Comparison of ENCODE assay signal across 13 mouse cellular contexts in the genomic region with DNA sequence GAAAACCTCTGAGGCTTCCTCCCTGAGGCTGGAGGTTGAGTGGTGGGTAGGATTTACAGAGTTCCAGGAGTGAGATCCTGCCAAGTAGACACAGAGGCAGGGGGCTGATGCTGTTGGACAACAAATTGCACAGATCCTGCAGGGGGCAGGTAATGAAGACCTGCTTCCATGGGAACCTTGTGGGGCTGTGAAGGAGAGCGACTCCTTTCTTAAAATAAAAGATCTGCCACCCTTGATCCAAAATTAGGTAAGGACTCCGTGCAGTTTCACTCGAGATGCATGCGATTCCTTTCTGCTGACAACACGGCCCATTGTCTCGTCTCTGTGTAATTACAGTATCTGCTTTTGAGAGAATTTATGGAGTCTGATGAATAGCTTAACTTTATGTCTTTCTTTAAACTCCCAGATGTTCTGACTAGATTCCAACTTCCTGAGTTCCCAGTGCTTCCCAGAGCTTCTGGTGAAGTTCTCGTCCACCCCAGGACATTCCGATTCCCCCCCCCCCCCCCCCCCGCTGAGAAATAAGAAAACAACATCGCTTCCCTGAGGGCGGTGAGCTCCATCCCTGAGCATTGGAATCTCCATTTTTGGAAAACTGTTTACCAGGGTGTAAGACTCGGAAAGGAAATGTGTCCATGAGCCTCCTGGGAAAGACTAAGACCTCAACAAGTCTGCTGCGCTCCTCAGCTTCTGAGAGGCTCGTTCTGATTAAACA. TPM values are rescaled to one million over a fixed set of nuclear protein-coding genes. Genes with fewer than 3 reads are reported as not detected.
DNase-seq lines count a peak whose midpoint lies in the region; ATAC-seq and TF ChIP-seq lines count a peak whose summit lies in the region.
"Had no signal": no experiment of that assay in that cellular context is flagged by ENCODE, and none has a peak within 500 bp of the region (broad histone marks: within the 10 kb centered on the region; RNA-seq: fewer than 3 reads in every experiment).

No protein-coding gene starts in this region.

- no peaks in the 10 kb centered on the region for H3K4me1 ChIP-seq in embryonic facial prominence, embryonic 12.5 days
- peaks cover 18% of the 10 kb centered on the region for H3K4me1 ChIP-seq in embryonic facial prominence, embryonic 10.5 days
- peaks cover 29% of the 10 kb centered on the region for H3K4me1 ChIP-seq in limb, embryonic 12.5 days (replicated peaks)
- peaks cover 21% of the 10 kb centered on the region for H3K4me1 ChIP-seq in limb, embryonic 10.5 days
- peaks cover 23% of the 10 kb centered on the region for H3K4me1 ChIP-seq in heart, embryonic 12.5 days (replicated peaks)
- no peaks in the 10 kb centered on the region for H3K4me1 ChIP-seq in forebrain, embryonic 12.5 days
- H3K4me1 ChIP-seq: midbrain, embryonic 12.5 days had no signal

- no peak for ATAC-seq in embryonic facial prominence, embryonic 12.5 days (ENCODE audit: insufficient number of reproducible peaks, insufficient read depth, low FRiP score, low TSS enrichment)
- ATAC-seq in limb, embryonic 12.5 days (ENCODE audit: insufficient number of reproducible peaks, insufficient read depth, low FRiP score, low TSS enrichment, low read depth), result no peak
- ATAC-seq in heart, embryonic 12.5 days (ENCODE audit: insufficient number of reproducible peaks, low FRiP score), result no peak
- no peak for ATAC-seq in forebrain, embryonic 12.5 days (ENCODE audit: low FRiP score)
- ATAC-seq: liver, embryonic 12.5 days had no signal

- WGBS in embryonic facial prominence, embryonic 12.5 days, result 33% methylated on average over 14 of the region's 14 CpGs
- WGBS in embryonic facial prominence, embryonic 10.5 days, result 41% methylated on average over 14 of the region's 14 CpGs
- 28% methylated on average over 14 of the region's 14 CpGs for WGBS in limb, embryonic 12.5 days
- 46% methylated on average over 14 of the region's 14 CpGs for WGBS in limb, embryonic 10.5 days
- WGBS in heart, embryonic 12.5 days, result 27% methylated on average over 14 of the region's 14 CpGs
- WGBS in forebrain, embryonic 12.5 days, result 51% methylated on average over 14 of the region's 14 CpGs

- 0 out of 2 replicates have a peak overlapping the region, but pooled peaks have one; percentile 8 for H3K4me2 ChIP-seq in embryonic facial prominence, embryonic 12.5 days (replicated peaks)
- peak overlapping the region; percentile 37 for H3K4me2 ChIP-seq in limb, embryonic 12.5 days
- peak overlapping the region; percentile 46 for H3K4me2 ChIP-seq in heart, embryonic 12.5 days
- peak overlapping the region; percentile 18 for H3K4me2 ChIP-seq in myocyte (ENCODE audit: low read depth)
- H3K4me2 ChIP-seq in forebrain, embryonic 12.5 days, result no peak overlapping the region
- H3K4me2 ChIP-seq: liver, embryonic 12.5 days; midbrain, embryonic 12.5 days had no signal

- H3K36me3 ChIP-seq in embryonic facial prominence, embryonic 12.5 days, result no peaks in the 10 kb centered on the region
- H3K36me3 ChIP-seq in embryonic facial prominence, embryonic 10.5 days (replicated peaks), result no peaks in the 10 kb centered on the region
- no peaks in the 10 kb centered on the region for H3K36me3 ChIP-seq in limb, embryonic 12.5 days
- H3K36me3 ChIP-seq in limb, embryonic 10.5 days, result no peaks in the 10 kb centered on the region
- no peaks in the 10 kb centered on the region for H3K36me3 ChIP-seq in heart, embryonic 12.5 days
- no peaks in the 10 kb centered on the region for H3K36me3 ChIP-seq in myocyte (ENCODE audit: control insufficient read depth, insufficient read depth)
- H3K36me3 ChIP-seq in forebrain, embryonic 12.5 days (replicated peaks), result no peaks in the 10 kb centered on the region
- H3K36me3 ChIP-seq: liver, embryonic 12.5 days; midbrain, embryonic 12.5 days had no signal

- no peaks in the 10 kb centered on the region for H3K9me3 ChIP-seq in embryonic facial prominence, embryonic 12.5 days
- no peaks in the 10 kb centered on the region for H3K9me3 ChIP-seq in embryonic facial prominence, embryonic 10.5 days
- no peaks in the 10 kb centered on the region for H3K9me3 ChIP-seq in limb, embryonic 12.5 days
- no peaks in the 10 kb centered on the region for H3K9me3 ChIP-seq in limb, embryonic 10.5 days (replicated peaks)
- 0 out of 2 replicates have a peak, but pooled peaks cover 4% of the 10 kb centered on the region for H3K9me3 ChIP-seq in heart, embryonic 12.5 days (replicated peaks)
- H3K9me3 ChIP-seq in forebrain, embryonic 12.5 days, result no peaks in the 10 kb centered on the region
- H3K9me3 ChIP-seq: liver, embryonic 12.5 days; midbrain, embryonic 12.5 days had no signal

- no peak overlapping the region for H3K9ac ChIP-seq in embryonic facial prominence, embryonic 12.5 days
- H3K9ac ChIP-seq in limb, embryonic 12.5 days (replicated peaks), result no peak overlapping the region
- H3K9ac ChIP-seq in heart, embryonic 12.5 days, result 0 out of 2 replicates have a peak overlapping the region, but pooled peaks have one; percentile 18
- H3K9ac ChIP-seq in forebrain, embryonic 12.5 days, result no peak overlapping the region
- H3K9ac ChIP-seq: liver, embryonic 12.5 days; midbrain, embryonic 12.5 days had no signal

- H3K27me3 ChIP-seq in embryonic facial prominence, embryonic 12.5 days, result 0 out of 2 replicates have a peak, but pooled peaks cover 2% of the 10 kb centered on the region
- H3K27me3 ChIP-seq in embryonic facial prominence, embryonic 10.5 days (replicated peaks; ENCODE audit: low read depth, poor library complexity, severe bottlenecking), result no peaks in the 10 kb centered on the region
- H3K27me3 ChIP-seq in limb, embryonic 12.5 days, result no peaks in the 10 kb centered on the region
- H3K27me3 ChIP-seq in limb, embryonic 10.5 days (ENCODE audit: low read depth, poor library complexity, severe bottlenecking), result no peaks in the 10 kb centered on the region
- no peaks in the 10 kb centered on the region for H3K27me3 ChIP-seq in heart, embryonic 12.5 days (replicated peaks)
- H3K27me3 ChIP-seq in myocyte (ENCODE audit: control insufficient read depth, insufficient read depth, insufficient read length), result no peaks in the 10 kb centered on the region
- H3K27me3 ChIP-seq in forebrain, embryonic 12.5 days, result peaks cover 6% of the 10 kb centered on the region; the same call in 1 of the 2 replicates
- H3K27me3 ChIP-seq: liver, embryonic 12.5 days; midbrain, embryonic 12.5 days had no signal

- H3K27ac ChIP-seq in embryonic facial prominence, embryonic 12.5 days, result no peak overlapping the region
- no peak overlapping the region for H3K27ac ChIP-seq in embryonic facial prominence, embryonic 10.5 days (replicated peaks)
- H3K27ac ChIP-seq in limb, embryonic 12.5 days, result peak overlapping the region; percentile 42; the same call in 1 of the 2 replicates
- no peak overlapping the region for H3K27ac ChIP-seq in limb, embryonic 10.5 days
- H3K27ac ChIP-seq in heart, embryonic 12.5 days (ENCODE audit: poor library complexity, severe bottlenecking), result no peak overlapping the region
- no peak overlapping the region for H3K27ac ChIP-seq in forebrain, embryonic 12.5 days
- H3K27ac ChIP-seq: liver, embryonic 12.5 days; midbrain, embryonic 12.5 days had no signal

- H3K79me2 ChIP-seq in myocyte (ENCODE audit: control insufficient read depth, insufficient read depth), result no peaks in the 10 kb centered on the region

- TF ChIP-seq POLR2A in myocyte (IDR thresholded peaks at IDR 0.05; ENCODE audit: insufficient read length, low read depth), result no peak

- DNase-seq in embryonic facial prominence, embryonic 10.5 days (ENCODE audit: low spot score), result no peak
- no peak for DNase-seq in limb, embryonic 10.5 days (ENCODE audit: low spot score)
- DNase-seq in thymus, postnatal 4 days, result no peak
- DNase-seq: cerebellum, postnatal 36 days; right cerebral cortex, postnatal 4 days; thymus, adult 2 months had no signal

- no peak overlapping the region for H3ac ChIP-seq in myocyte (ENCODE audit: control insufficient read depth, insufficient read length)

- no peak overlapping the region for H3K4me3 ChIP-seq in embryonic facial prominence, embryonic 12.5 days
- H3K4me3 ChIP-seq in embryonic facial prominence, embryonic 10.5 days, result no peak overlapping the region
- no peak overlapping the region for H3K4me3 ChIP-seq in limb, embryonic 12.5 days (replicated peaks)
- H3K4me3 ChIP-seq in limb, embryonic 10.5 days, result no peak overlapping the region
- H3K4me3 ChIP-seq in heart, embryonic 12.5 days, result no peak overlapping the region
- no peak overlapping the region for H3K4me3 ChIP-seq in myocyte
- no peak overlapping the region for H3K4me3 ChIP-seq in forebrain, embryonic 12.5 days (replicated peaks)
- H3K4me3 ChIP-seq: liver, embryonic 12.5 days; midbrain, embryonic 12.5 days had no signal

TF ChIP-seq in myocyte, 11 proteins besides CTCF, POLR2A, EP300 and RAD21:
- TF ChIP-seq TCF12 (IDR thresholded peaks at IDR 0.05; ENCODE audit: insufficient read depth, poor library complexity, severe bottlenecking), result no peak
- no peak for TF ChIP-seq REST (IDR thresholded peaks at IDR 0.05; ENCODE audit: insufficient read depth, insufficient read length)
- TF ChIP-seq MYOG (IDR thresholded peaks at IDR 0.05; ENCODE audit: control insufficient read depth in 1 of 3, insufficient read depth in 1 of 3, insufficient read length in 2 of 3, low read depth in 2 of 3), result no peak

RNA-seq across cellular contexts. Expression of a gene that starts 52.2 kb away (rescaled TPM):
- polyA plus RNA-seq in embryonic facial prominence, embryonic 12.5 days (2016; fragmentation: Nextera tagmentation; extraction: Ambion mirVana), result 4.5 and 5.1 TPM in 2 replicates
- polyA plus RNA-seq in embryonic facial prominence, embryonic 10.5 days (2016; fragmentation: Nextera tagmentation; extraction: Ambion mirVana), result 3.3 and 3.9 TPM in 2 replicates
- 6.2 and 7.4 TPM in 2 replicates for polyA plus RNA-seq in limb, embryonic 12.5 days (2016; fragmentation: Nextera tagmentation; extraction: Ambion mirVana)
- polyA plus RNA-seq in limb, embryonic 10.5 days (2016; fragmentation: Nextera tagmentation; extraction: Ambion mirVana), result 5.7 and 6.2 TPM in 2 replicates
- polyA plus RNA-seq in heart, embryonic 12.5 days (2016; fragmentation: Nextera tagmentation; extraction: Ambion mirVana), result 8.2 and 10.3 TPM in 2 replicates
- 11.2 TPM for polyA plus RNA-seq in myocyte (2012; fragmentation: generic; extraction: Trizol)
- polyA plus RNA-seq in forebrain, embryonic 12.5 days (2016; fragmentation: Nextera tagmentation; extraction: Ambion mirVana), result 1.0 TPM in 2 replicates
